Mouse (Mus musculus): ENCODE data around the gene Ikbip.

The Ikbip gene

DNA sequence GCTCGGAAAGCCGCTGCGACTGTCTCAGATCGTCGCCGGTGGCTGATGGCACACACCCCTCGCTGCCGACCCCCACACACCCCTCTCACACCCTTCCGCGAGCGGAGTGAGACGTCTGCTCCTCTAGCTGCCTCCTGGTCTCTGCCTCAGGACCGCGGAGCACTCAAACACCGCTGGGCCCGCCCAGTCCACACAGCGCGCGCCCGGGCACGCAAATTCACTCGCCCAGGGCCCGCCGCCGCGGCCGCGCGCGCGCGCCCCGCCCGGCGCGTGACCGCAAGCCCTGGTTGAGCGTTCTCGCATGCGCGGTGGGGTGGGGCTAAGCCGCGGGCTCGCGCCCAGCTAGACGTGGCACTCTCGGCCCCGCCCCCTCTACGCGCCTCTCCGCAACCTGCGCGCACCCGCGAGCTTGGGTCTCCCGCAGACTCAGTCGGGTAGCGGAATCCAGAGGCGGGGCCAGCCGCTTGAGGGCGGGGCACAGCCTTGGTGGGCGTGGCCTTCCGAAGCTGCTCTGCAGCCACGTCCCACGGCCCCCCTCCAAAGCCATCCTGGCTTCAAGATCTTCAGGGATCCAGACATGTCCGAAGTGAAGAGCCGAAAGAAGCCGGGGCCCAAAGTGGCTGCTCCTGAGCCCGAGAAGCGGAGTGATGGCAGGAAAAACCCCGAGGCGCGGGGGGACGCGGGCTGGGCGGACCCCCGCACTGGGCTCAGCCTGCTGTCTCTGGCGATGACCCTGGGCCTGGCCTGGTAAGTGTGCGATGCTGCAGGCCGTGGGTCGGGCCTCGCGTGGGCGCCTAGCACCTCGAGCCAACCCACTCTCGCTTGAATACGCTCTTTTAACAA is at the start of gene Ikbip, which contains the start of gene Apaf1:
Ikbip (plus strand) TSS at position 391 of the 843 bp plus-strand sequence.
Apaf1 (minus strand) TSS at position 221 of the 843 bp plus-strand sequence.
- peak; percentile 100 for DNase-seq (ENCODE audit: low spot score in 2 of 2)

DNA sequence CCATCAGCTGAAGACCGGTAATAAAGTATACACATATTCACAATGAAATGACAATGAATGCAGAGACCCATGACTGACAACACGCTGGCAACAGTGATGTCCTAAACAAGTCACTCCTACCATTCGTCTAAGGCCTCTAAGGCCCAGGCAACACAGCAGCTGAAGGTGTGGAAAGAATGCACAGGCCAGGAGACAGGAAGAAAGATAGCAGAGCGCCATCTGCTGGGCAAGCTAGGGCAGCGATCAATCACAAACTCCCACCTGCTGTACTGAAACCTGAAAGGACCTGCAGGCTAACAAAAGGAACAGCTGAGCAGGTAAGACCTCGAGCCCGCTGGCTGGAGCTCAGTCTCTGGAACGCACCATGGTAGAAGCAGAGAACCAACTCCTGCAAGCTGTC is 48.8 kb upstream of the Ikbip start:
- peak; percentile 27 to 36 for DNase-seq (ENCODE audit: low spot score in 2 of 2)

DNA sequence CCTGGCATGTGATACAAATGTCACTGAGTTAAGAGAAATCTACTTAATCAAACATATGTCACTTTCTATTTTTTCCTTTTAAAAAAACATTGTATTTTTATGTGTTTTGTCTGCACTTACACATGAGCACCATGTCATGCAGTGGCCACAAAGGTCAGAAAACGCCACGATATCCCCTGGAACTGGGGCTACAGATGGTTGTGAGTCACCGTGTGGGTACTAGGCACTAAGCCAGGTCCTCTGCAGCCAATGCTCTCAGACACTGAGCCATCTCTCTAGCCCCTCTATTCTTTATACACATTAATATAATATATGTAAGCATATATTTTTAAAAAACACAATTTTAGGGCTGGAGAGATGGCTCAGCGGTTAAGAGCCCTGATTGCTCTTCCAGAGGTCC is 33.0 kb upstream of the Ikbip start:
- no peak for DNase-seq (ENCODE audit: low spot score in 2 of 2)

DNA sequence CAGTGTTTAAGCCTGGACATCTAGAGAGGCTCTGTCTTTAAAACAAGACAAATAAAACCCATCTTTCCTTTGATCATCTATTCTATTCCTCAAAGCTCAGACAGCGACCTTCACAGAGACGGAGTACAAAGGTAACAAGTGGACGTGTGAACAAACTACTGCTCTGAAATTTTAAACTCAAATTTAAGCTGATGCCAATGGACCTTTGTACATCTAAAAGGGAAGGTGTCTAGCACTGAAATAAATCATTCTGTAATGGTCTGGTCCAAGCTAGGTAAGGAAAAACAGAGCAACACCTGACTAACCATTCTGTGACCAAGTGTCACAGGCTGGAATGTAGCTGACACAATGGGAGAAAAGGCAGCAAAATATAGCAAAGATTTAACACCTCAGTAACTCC is 31.6 kb upstream of the Ikbip start:
- no peak for DNase-seq (ENCODE audit: low spot score in 2 of 2)

DNA sequence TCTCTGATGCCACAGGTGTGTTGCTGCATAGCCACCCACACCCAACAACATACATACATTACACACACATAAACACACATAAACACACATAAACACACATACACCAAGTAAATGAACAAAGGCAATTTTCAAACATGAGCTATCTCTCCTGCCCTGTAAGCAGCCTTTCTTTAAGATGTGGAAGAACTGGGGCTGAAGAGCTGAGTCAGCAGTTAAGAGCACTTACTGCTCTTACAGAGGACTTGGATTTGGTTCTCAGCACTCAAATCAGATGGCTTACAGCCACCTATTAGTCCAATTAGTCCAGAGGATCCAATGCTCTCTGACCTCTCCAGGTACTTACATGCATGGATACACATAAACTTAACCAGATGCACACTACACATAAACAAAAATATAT is 30.0 kb upstream of the Ikbip start:
- DNase-seq (ENCODE audit: low spot score in 2 of 2): no peak

DNA sequence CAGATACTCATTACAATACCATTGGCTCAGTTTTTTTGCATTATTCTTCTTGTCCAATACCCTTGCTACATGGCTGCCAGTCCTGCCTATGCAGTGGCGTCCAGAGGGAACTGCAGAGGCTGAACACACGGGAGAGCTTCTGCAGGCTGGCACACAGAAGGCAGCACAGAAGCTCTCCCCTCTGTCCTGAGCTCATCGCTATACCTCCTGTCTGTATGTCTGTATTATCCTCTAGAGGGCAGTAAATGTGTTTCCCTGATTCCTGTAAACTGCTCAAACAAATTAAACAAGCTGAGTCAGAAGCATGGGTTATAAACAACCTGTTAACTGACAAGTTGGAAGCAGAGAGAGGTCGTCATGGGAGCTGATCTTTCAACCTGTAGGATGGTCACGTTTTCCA is 22.0 kb upstream of the Ikbip start:
- DNase-seq (ENCODE audit: low spot score in 2 of 2): no peak

DNA sequence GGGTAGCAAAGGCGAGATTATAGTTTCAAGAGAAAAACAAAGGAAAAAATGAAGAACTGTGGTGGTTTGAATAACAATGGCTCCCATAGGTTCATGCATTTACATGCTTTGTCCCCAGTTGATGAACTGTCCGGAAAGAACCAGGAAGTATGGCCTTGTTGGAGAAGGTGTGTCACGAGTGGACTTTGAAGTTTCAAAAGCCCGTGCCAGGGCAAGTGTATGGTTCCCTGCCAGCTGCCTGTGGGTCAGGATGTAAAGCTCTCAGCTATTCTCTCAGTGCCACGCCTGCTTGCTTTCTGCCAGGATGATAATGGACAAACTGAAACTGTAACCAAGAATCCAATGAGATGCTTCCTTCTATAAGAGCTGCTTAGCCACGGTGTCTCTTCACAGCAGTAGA is 20.4 kb upstream of the Ikbip start:
- DNase-seq (ENCODE audit: low spot score in 2 of 2): no peak

DNA sequence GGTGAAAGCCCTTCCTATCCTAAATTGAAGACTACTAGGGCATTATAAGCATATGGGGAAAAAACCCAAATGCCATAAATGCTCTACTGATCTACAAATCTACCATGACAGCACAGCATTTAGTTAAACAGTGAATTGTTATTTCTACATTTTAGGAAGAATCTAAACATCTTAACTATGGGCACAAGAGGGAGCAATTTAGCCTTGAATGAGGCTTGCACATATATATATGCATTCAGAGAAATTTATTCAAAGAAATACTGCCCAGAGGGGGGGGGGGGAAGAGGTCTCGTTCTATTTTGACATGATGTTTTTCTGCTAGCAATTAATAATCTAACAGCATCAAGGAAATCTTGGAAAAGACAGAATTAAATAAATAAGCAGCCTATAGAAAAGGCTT is 11.0 kb upstream of the Ikbip start:
- no peak for DNase-seq (ENCODE audit: low spot score in 2 of 2)

DNA sequence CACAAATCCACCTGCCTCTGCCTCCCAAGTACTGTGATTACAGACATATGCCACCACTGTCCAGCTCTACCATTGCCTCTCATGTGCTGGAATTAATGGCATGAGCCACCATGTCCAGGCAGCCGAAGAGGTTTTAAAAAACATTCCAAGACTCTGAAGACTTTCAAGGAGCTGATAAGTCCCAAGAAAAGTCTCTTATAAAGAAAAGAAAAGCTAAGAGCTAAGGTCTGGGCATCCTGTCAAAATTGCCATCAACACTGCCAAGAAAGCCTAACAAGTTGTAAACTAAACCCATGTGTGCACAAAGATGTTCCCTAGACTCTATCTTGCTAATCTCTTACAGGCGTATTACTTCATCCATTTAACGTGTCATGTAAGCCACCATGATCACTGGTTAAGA is 9.4 kb upstream of the Ikbip start:
- peak in 1 of 2 experiments; percentile 28 for DNase-seq (ENCODE audit: low spot score in 2 of 2)

DNA sequence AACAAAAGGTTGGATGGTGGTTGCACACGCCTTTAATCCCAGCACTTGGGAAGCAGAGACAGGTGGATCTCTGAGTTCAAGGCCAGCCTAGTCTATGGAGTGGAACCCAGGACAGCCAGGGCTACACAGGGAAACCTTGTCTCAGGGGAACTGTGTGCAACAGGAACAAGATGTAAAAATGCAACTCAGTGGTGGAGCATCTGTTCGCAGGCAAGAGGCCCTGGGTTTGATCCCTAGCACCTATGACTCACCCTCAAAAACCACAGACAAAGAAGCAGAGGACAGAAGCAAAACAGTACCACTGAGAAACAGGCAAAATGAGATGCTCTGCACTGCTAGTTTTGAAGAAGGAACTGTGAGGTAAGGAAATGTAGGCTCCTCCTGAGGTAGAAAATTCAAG is 6.1 kb upstream of the Ikbip start:
- no peak for DNase-seq (ENCODE audit: low spot score in 2 of 2)

DNA sequence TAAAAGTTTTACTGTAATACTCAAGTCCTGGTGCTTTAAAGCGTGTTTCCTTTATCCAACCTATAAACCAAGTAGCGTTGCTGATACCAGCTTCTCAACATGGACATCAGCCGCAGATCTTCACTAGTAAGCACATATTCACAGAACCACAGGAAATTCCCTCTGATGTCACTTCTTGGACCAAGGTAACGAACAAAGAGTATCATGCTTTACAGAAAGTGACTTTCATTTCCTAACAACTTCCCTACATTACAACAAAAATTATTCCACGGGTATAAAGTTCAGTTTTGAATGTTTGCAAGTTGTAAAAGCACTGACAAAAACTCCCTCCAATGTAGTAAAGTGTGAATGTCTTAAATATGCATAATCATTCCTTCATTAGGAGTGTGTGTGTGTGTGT is 2.2 kb upstream of the Ikbip start:
- no peak for DNase-seq (ENCODE audit: low spot score in 2 of 2)

DNA sequence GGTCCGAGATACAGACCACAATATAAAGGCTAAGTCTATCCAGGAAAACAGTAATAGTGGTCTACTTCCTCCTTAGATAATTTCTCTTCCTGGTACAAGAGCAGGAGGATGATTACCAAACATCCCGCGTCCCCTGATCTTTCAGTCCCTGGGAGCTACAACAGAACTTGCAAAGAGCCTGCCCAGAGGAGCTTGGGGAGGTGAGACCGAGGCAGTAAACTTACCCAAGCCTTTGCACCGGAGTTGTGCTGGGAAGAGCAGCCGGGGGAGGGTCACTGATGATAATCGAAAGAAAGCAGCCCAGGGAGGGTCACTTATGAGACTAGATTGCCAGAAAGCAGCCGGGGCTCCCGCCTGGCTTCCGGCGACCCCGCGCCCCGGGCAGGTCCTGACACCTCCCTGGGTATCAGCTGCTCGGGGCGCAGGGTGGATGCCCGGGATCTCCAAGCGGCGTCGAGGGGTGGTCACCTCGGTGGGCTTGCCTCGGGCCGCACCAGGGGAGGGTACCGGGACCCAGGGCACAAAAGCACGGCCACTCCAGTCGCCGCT is 707 bp upstream of the Ikbip start:
- DNase-seq (ENCODE audit: low spot score in 2 of 2): peak in 1 of 2 experiments; percentile 7

DNA sequence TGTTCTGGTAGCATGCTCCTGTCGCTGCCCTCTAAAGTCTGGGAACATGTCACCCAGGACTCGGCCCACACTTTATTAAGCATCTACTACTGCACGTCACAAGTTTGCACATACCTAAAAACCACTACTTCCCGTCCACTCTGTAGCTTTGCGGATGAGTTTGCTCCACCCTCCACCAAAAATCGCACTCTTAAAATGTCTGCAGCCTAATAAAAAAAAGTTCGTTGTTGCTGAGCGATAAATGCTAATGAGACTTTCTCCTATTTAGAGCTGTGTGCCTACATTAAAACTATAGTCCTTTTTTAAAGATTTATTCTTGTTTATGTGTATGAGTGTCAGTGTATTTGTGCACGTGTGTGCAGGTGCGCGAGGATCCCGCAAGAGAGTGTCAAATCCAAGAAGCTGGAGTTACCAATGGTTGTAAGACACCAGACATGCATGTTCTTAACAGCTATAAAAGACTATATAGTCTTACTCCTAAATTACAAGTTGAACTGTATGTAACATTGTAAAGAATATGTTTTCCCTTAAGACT is 720 bp downstream of the Ikbip start:
- no peak for DNase-seq (ENCODE audit: low spot score in 2 of 2)

DNA sequence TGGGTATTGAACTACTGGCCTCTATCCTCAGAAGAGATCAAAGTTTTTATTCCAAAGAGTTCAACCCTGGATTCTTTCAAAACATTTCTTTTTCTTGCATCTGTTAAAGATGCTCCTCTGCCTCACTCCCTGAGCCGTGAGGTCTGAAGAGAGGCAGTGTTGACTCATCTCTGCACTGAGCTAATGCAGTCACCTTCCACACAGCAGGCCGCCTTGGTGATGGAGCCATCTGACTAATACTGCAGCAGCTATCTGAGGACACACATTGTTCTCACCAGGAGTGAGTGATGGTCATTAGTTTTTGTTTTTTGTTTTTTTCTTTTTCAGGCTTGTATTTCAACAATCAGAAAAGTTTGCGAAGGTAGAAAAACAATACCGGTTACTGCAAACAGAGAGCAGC is 10.1 kb downstream of the Ikbip start:
- no peak for DNase-seq (ENCODE audit: low spot score in 2 of 2)

DNA sequence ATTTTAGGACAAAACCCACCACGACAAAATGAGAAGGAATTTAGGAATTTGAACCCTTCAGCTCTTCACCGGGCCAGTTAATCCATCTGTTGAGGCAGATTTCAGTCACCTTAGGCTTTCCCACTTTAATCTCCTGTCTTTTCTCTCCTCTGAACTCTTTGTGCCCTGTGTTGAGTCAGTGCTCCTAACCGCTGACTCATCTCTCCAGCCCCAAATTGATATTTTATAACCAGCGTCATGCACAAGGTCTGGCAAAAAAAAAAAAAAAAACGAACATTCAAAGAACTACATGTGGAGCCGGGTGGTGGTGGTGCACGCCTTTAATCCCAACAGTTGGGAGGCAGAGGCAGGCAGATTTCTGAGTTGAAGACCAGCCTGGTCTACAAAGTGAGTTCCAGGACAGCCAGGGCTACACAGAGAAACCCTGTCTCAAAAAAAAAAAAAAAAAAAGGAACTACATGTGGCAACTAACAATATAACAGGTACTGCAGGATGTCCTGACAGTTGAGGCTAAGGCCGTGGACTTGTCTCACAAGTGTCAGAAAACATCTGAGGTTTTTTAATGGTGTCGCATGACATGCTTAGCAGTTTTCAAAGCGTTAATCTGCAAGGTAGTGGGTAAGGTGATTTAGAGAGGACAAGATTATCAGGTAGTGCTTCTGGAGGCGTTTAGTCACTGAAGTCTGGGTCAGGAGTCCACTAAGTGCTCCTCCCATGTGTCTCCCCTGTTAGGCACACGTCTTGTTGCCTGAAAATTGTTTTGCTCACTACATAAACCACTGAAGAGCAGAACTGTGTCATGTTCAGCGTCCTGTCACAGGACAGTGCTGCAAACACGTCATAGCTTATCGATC is 11.7 kb downstream of the Ikbip start:
- DNase-seq (ENCODE audit: low spot score in 2 of 2): no peak

DNA sequence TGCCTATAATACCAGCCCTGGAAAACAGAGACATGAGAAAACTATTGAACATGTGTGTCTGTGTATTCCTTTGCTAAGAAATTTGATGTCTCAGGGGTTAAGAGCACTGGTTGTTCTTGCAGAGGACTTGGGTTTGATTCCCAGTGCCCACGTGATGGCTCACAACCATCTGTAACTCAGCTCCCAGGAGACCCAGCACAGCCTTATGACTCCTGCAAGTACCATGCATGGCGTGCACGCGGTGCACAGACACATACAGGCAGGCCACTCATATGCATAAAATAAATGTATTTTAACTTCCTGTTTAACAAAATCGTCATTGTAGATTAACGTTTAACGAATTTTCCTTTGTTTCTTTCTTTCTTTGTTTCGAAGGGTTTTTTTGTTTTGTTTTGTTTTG is 15.3 kb downstream of the Ikbip start:
- DNase-seq (ENCODE audit: low spot score in 2 of 2): no peak

DNA sequence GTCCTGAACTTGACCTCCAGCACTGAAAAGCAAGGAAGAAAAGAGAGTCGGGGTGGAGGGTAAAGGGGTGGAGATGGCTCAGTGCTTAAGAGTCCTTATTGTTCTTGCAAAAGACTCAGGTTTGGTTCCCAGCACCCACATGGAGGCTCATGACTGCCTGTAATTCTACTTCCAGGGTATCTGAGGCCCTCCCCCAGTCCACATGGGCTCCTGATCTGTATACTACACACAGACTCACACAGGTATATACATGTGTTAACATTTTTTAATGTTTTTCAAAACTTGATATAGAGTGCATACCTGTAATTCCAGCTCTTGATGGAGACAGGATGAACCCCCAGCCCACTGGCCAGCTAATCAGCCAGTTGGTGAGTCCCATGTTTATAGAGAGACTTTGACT is 17.4 kb downstream of the Ikbip start:
- no peak for DNase-seq (ENCODE audit: low spot score in 2 of 2)

DNA sequence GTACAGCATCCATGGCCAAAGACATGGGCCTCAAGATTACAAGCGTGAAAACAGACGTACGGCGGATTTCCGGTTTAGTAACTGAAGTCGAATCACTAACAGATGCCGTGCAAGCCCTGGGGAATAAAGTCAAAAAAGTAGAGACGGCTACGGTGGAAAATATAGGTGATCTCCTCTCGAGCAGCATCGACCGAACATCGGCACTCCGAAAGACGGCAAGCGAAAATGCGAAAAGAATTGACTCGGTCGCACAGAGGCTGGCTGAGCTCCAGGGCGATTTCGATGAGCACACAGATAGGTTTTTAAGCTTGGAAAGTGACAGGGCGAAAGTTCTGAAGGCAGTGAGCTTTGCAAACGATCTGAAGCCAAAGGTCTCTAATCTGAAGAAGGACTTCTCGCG is 19.2 kb downstream of the Ikbip start:
- no peak for DNase-seq (ENCODE audit: low spot score in 2 of 2)

DNA sequence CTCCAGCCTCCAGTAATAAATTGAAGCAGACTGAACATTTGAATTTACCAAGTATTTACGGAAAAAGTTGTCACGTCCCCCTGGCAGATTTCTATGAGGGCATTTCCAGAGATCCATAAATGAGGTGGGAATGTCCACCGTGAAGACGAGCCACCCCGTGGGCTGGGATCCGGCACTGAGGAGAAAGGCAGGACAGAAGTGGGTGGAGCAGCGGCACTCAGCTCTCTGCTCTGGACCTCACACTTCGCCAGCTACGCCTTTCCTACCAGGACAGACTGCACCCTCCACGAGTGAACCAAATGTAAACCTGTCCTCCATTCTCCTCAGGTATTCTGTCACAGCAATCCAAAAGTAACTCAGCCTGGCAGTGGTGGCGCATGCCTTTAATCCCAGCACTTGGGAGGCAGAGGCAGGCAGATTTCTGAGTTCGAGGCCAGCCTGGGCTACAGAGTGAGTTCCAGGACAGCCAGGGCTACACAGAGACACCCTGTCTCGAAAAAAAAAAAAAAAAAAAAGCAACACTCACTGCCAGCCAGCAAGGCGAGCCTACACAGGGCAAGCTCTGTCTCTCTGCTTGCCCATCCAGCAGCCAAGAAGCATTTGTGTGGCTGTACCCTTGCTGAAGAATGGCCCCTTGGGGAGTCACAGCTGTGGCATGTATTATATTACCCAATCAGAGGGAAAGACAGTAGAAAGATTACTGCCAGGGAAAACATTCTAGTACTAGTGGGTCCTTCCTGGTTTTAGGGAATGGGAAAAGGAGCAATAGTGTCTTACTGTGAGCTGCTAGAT is 20.3 kb downstream of the Ikbip start:
- DNase-seq (ENCODE audit: low spot score in 2 of 2): no peak

DNA sequence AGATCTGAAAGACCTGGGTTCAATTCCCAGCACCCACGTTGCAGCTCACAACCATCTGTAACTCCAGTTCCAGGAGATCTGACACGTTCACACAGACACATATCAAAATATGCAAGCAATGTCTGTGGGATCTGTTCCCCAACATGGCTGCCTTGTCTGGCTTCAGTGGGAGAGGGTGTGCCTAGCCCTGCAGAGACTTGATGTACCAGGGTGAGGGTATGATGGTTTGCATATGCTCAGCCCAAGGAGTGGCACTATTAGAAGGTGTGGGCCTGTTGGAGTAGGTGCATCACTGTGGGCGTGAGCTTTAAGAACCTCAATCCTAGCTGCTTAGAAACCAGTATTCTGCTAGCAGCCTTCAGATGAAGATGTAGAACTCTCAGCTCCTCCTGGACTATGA is 23.2 kb downstream of the Ikbip start:
- no peak for DNase-seq (ENCODE audit: low spot score in 2 of 2)

DNA sequence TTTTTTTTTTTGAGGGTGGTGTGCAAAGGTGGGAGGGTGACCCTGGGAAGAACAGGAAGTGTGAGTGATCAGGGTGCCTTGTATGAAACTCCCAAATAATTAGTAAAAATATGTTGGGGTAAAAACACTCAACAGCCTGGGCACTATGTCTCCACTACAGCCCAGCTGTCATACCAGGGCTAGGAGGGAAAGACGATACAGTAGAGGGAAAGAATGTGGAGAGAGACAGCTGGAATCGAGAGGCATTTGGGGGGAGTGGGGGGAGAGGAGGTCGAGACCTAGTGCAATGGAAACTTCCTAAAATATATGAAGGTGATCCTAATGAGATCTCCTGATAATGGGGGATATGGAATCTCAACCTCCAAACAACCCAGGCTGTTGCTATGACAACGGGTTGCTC is 27.1 kb downstream of the Ikbip start:
- no peak for DNase-seq (ENCODE audit: low spot score in 2 of 2)

DNA sequence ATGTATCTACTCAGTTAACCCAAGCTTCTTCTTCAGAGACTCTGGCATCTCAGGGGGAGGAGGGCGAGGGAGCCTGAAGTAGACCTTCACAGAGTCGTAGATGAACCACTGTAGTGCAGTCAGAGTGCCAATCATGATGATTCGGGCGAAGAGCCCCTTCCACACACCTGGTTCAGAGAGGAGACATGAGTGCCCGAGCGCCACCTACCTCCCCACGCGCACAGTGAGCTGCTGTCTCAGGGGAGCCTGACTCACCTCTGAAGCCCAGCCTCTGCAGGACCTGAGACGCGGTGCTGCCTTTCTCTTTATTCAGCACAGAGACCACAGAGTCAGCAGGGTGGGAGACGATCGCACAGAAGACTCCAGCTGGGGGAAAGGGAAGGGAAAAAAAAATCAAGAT is 34.2 kb downstream of the Ikbip start:
- DNase-seq (ENCODE audit: low spot score in 2 of 2): no peak

Measured in urinary bladder, postnatal 36 days (tissue).